8 mouse cellular contexts compared by ENCODE assay signal in genomic region chr12:8498591-8499000, GRCm38 (mm10). TPM values are rescaled to one million over a fixed set of nuclear protein-coding genes. Genes with fewer than 3 reads are reported as not detected.
A peak's percentile ranks its signal among the peaks of the same experiment; 100 is the strongest.
DNase-seq lines count a peak whose midpoint lies in the region; ATAC-seq and TF ChIP-seq lines count a peak whose summit lies in the region.

No protein-coding gene starts in this region.

- H3K9ac ChIP-seq in kidney, postnatal 0 days (ENCODE audit: low read depth, low read length): peak overlapping the region; percentile 94
- H3K9ac ChIP-seq in lung, embryonic 15.5 days: peak overlapping the region; percentile 95

- H3K36me3 ChIP-seq in kidney, postnatal 0 days (ENCODE audit: insufficient read depth, low read length): no peaks in the 10 kb centered on the region
- H3K36me3 ChIP-seq in lung, embryonic 15.5 days: no peaks in the 10 kb centered on the region

- 3% methylated on average over 9 of the region's 13 CpGs for WGBS in kidney, postnatal 0 days
- WGBS in lung, embryonic 15.5 days: 3% methylated on average over 13 of the region's 13 CpGs

- intact Hi-C loops in left cerebral cortex, adult 2 months (cut with DNase I): no loop called here

- H3K27me3 ChIP-seq in kidney, postnatal 0 days (ENCODE audit: insufficient read depth, low read length): no peaks in the 10 kb centered on the region
- H3K27me3 ChIP-seq in lung, embryonic 15.5 days: no peaks in the 10 kb centered on the region

- peak overlapping the region; percentile 83 for H3K4me2 ChIP-seq in kidney, postnatal 0 days (ENCODE audit: low read length)
- H3K4me2 ChIP-seq in lung, embryonic 15.5 days: peak overlapping the region; percentile 83

- peak overlapping the region; percentile 88 for H3K4me3 ChIP-seq in left cerebral cortex, adult 2 months
- peak overlapping the region; percentile 78 for H3K4me3 ChIP-seq in kidney, postnatal 0 days (replicated peaks; ENCODE audit: low read depth, low read length)
- H3K4me3 ChIP-seq in lung, embryonic 15.5 days: peak overlapping the region; percentile 92

- ATAC-seq in granulocyte monocyte progenitor cell, adult 5-6 weeks (replicated peaks; ENCODE audit: poor library complexity, severe bottlenecking): 0 out of 2 replicates have a peak, but pooled peaks have one; percentile 0
- peak; percentile 1; the same call in 1 of the 2 replicates for ATAC-seq in kidney, postnatal 0 days (replicated peaks; ENCODE audit: low FRiP score, low read depth)
- no peak for ATAC-seq in lung, embryonic 15.5 days (ENCODE audit: borderline replicate concordance, extremely low read depth, low FRiP score, low TSS enrichment)

- H3K27ac ChIP-seq in left cerebral cortex, adult 2 months: peak overlapping the region; percentile 99
- peak overlapping the region; percentile 99 for H3K27ac ChIP-seq in kidney, postnatal 0 days
- peak overlapping the region; percentile 99 for H3K27ac ChIP-seq in lung, embryonic 15.5 days

- peak; percentile 37 for TF ChIP-seq CTCF in left cerebral cortex, adult 2 months (IDR thresholded peaks at IDR 0.05)
- TF ChIP-seq CTCF in kidney, postnatal 0 days (IDR thresholded peaks at IDR 0.05; ENCODE audit: low read depth): peak; percentile 11; the same call in 1 of the 2 replicates

- H3K4me1 ChIP-seq in kidney, postnatal 0 days (replicated peaks; ENCODE audit: insufficient read depth, low read length): peaks cover 7% of the 10 kb centered on the region
- H3K4me1 ChIP-seq in lung, embryonic 15.5 days: peaks cover 46% of the 10 kb centered on the region

- DNase-seq in left cerebral cortex, adult 2 months (ENCODE audit: extremely low spot score in 1 of 2, low spot score in 2 of 2): peak; percentile 58
- no peak for DNase-seq in left cerebral cortex, adult 9 months (ENCODE audit: low spot score in 2 of 2)
- DNase-seq in adrenal gland, postnatal 36 days: peak; percentile 47 to 74
- peak; percentile 42 for DNase-seq in kidney, postnatal 0 days (ENCODE audit: low spot score)
- DNase-seq in right cerebral cortex, postnatal 10 days (ENCODE audit: low spot score in 2 of 2): peak; percentile 68 to 72
- no peak for DNase-seq in cerebellum, adult 8-10 months

- H3K9me3 ChIP-seq in kidney, postnatal 0 days (replicated peaks; ENCODE audit: low read length): no peaks in the 10 kb centered on the region
- H3K9me3 ChIP-seq in lung, embryonic 15.5 days: no peaks in the 10 kb centered on the region

RNA-seq across cellular contexts. Expression of gene Rhob, which starts 1.2 kb away (rescaled TPM):
- 100 to 1,000 TPM; 283 to 310 TPM for total RNA-seq in left cerebral cortex, adult 2 months (2021)
- total RNA-seq in adrenal gland, postnatal 36 days (2021): 100 to 1,000 TPM; 199 to 285 TPM
- 75.2 and 78.3 TPM in 2 replicates for total RNA-seq in granulocyte monocyte progenitor cell, adult 5-6 weeks (2014; fragmentation: Nextera tagmentation)
- 64.8 and 67.6 TPM in 2 replicates for total RNA-seq in granulocyte monocyte progenitor cell, adult 5-6 weeks (2017)
- polyA plus RNA-seq in kidney, postnatal 0 days (2015; fragmentation: Nextera tagmentation; extraction: Ambion mirVana): 48.3 and 53.6 TPM in 2 replicates
- 49.4 and 52.1 TPM in 2 replicates for polyA plus RNA-seq in lung, embryonic 15.5 days (2015; fragmentation: Nextera tagmentation; extraction: Ambion mirVana)

Comparison
In these comparisons a context has a peak if more than half of its experiments do, and no peak if none do; other contexts are left out.
1. DNase-seq: peak in left cerebral cortex, adult 2 months (2 of 2), adrenal gland, postnatal 36 days (2 of 2), kidney, postnatal 0 days (single experiment) and right cerebral cortex, postnatal 10 days (2 of 2); none in left cerebral cortex, adult 9 months (0 of 2) and cerebellum, adult 8-10 months (single experiment).
2. Peak in every context shown above with its lines, with median percentiles within 50 percentile points of each other: H3K27ac ChIP-seq and H3K4me3 ChIP-seq.